Mouse (Mus musculus) heart, embryonic 16.5 days (tissue): ENCODE results near the gene Cnga1. TPM values are rescaled to one million over a fixed set of nuclear protein-coding genes. Genes with fewer than 3 reads are reported as not detected.
"Not testable (repeated sequence)": the region's sequence is repeated elsewhere in the genome, so short reads cannot be mapped to it uniquely, and the experiment has no call there.

Experiments used
- ATAC-seq: fragments of 200-750 bp; cut with Nextera tagmentation; replicated peaks from 2 replicates; pipeline ENCODE4 v1.8.0; 2017; ENCODE audit warnings: moderate number of reproducible peaks; ENCODE audit not compliant: insufficient read depth, low FRiP score; ENCODE audit errors: extremely low read depth
- H3K27ac ChIP-seq: fragments of 300-500 bp; sonication (generic); 2 replicates; pipeline ENCODE4 v1.5.1; 2014; ENCODE audit warnings: mild to moderate bottlenecking, low read length, control low read depth, moderate library complexity
- H3K27me3 ChIP-seq: fragments of 300-500 bp; sonication (generic); 2 replicates; pipeline ENCODE4 v1.6.1; 2014; ENCODE audit warnings: low read length, mixed read lengths; ENCODE audit not compliant: control insufficient read depth, insufficient read depth
- H3K36me3 ChIP-seq: fragments of 300-500 bp; sonication (generic); 2 replicates; pipeline ENCODE4 v1.6.1; 2014; ENCODE audit not compliant: control insufficient read depth, insufficient read depth
- H3K4me1 ChIP-seq: fragments of 300-500 bp; sonication (generic); 2 replicates; pipeline ENCODE4 v1.6.1; 2014; ENCODE audit warnings: low read length, mixed read lengths; ENCODE audit not compliant: control insufficient read depth, insufficient read depth
- H3K4me2 ChIP-seq: fragments of 300-500 bp; sonication (generic); 2 replicates; pipeline ENCODE4 v1.6.1; 2014; ENCODE audit warnings: low read depth, mild to moderate bottlenecking, control low read depth, low read length
- H3K4me3 ChIP-seq: fragments of 300-500 bp; sonication (generic); 2 replicates; pipeline ENCODE4 v1.5.1; 2014; ENCODE audit warnings: mild to moderate bottlenecking, control low read depth, low read length
- H3K9ac ChIP-seq: fragments of 300-500 bp; sonication (generic); 2 replicates; pipeline ENCODE4 v1.6.1; 2014; ENCODE audit warnings: low read length, control low read depth
- H3K9me3 ChIP-seq: fragments of 300-500 bp; sonication (generic); replicated peaks from 2 replicates; pipeline ENCODE4 v1.6.1; 2016; ENCODE audit warnings: low read length; ENCODE audit not compliant: control insufficient read depth
- WGBS: fragments of 180-500 bp; shearing (Covaris S2); extraction: QIAGEN DNeasy Blood & Tissue Kit; methylation state at CpG from one replicate; pipeline ENCODE4 v1.1.7; 2014; 5-methylcytosine and 5-hydroxymethylcytosine counted together
- polyA plus RNA-seq: library from polyadenylated mRNA; unstranded; fragments of >200 nt; fragmentation: Nextera tagmentation; extraction: Ambion mirVana; gene quantifications from 2 replicates; pipeline ENCODE4 v1.2.1, GENCODE M21; 2015

Cnga1 gene
- polyA plus RNA-seq, 1 experiment from 2014 or later = not detected

DNA sequence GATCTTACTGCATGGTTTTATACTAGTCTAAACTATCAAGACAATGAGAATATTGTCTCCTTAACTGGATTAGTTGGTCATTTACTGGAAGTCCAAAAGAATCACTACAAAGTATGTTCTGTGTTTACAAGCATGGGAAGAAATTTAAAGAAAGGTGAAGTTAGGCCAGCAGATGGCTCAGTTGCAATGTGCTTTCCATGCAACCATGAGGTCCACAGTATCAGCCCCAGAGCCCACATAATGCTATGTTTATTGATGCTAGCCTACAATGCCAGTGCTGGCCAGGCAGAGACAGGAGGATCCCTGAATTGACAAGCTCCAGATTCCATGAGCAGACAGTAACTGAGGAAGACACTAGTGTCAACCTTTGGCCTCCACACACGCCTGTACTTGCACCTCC lies 23.1 kb downstream of the Cnga1 start:
- H3K4me3 ChIP-seq = no peak overlapping the region
- H3K36me3 ChIP-seq = no peaks in the 10 kb centered on the region
- no peaks in the 10 kb centered on the region for H3K9me3 ChIP-seq
- no peak for ATAC-seq
- H3K4me2 ChIP-seq = no peak overlapping the region
- no peaks in the 10 kb centered on the region for H3K27me3 ChIP-seq
- no peak overlapping the region for H3K27ac ChIP-seq
- 94% methylated on average over 1 of the region's 1 CpGs for WGBS
- H3K4me1 ChIP-seq = no peaks in the 10 kb centered on the region
- no peak overlapping the region for H3K9ac ChIP-seq

GRCm38 (mm10) chr5:72617413-72617812 lies 26.7 kb downstream of the Cnga1 start:
- ATAC-seq = no peak
- H3K27me3 ChIP-seq = no peaks in the 10 kb centered on the region
- no peak overlapping the region for H3K4me3 ChIP-seq
- no peak overlapping the region for H3K4me2 ChIP-seq
- H3K4me1 ChIP-seq = no peaks in the 10 kb centered on the region
- H3K9me3 ChIP-seq = no peaks in the 10 kb centered on the region
- H3K27ac ChIP-seq = no peak overlapping the region
- H3K9ac ChIP-seq = no peak overlapping the region
- no peaks in the 10 kb centered on the region for H3K36me3 ChIP-seq
- WGBS = 68% methylated on average over 4 of the region's 4 CpGs

GRCm38 (mm10) chr5:72603138-72603537 lies 40.9 kb downstream of the Cnga1 start:
- no peak overlapping the region for H3K4me2 ChIP-seq
- no peak overlapping the region for H3K27ac ChIP-seq
- H3K9me3 ChIP-seq = no peaks in the 10 kb centered on the region
- 84% methylated on average over 4 of the region's 4 CpGs for WGBS
- H3K9ac ChIP-seq = no peak overlapping the region
- no peaks in the 10 kb centered on the region for H3K27me3 ChIP-seq
- no peak for ATAC-seq
- H3K4me1 ChIP-seq = 0 out of 2 replicates have a peak, but pooled peaks cover 3% of the 10 kb centered on the region
- no peak overlapping the region for H3K4me3 ChIP-seq
- H3K36me3 ChIP-seq = no peaks in the 10 kb centered on the region

DNA sequence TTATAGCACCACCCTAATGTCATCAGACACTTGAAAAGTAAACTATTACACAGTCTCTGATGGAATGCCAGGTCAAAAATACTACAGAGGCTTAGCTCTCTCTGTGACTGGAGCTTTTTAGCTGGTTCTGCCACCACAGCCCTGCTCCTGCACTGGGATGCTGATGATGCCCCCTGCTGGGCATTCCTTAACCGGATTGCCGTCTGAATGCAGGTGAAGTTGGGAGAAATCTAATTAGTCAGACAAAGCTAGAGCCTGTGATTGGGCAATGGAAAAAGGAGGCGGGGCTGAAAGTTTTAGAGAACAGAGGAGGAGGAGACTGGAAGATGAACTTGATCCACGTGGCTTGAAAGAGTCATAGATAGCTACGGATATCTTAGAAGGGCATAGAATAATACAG lies 43.1 kb downstream of the Cnga1 start:
- H3K4me1 ChIP-seq = no peaks in the 10 kb centered on the region

GRCm38 (mm10) chr5:72587192-72587681 lies 56.8 kb downstream of the Cnga1 start, which contains the start of gene Gm5868:
Gene Gm5868, minus strand, starts transcription at chr5:72587551.
- peak within 1 kb of the TSS; percentile 76 for H3K4me2 ChIP-seq
- WGBS = 2% methylated on average over 38 of the region's 38 CpGs
- no peak within 1 kb of the TSS for H3K27ac ChIP-seq
- no peaks in the 10 kb centered on the region for H3K4me1 ChIP-seq
- no peak within 1 kb of the TSS for H3K9ac ChIP-seq
- H3K27me3 ChIP-seq = peaks cover 14% of the 10 kb centered on the region
- no peaks in the 10 kb centered on the region for H3K36me3 ChIP-seq
- no peaks in the 10 kb centered on the region for H3K9me3 ChIP-seq
- no peak; the same call in 1 of the 2 replicates for ATAC-seq
- peak within 1 kb of the TSS; percentile 50 for H3K4me3 ChIP-seq

More for the DNA sequence above, 43.1 kb downstream of the Cnga1 start:
- Histone ChIP-seq H3K4me2 (no peak overlapping the region), H3K9me3 (no peaks in the 10 kb centered on the region), H3K27ac (no peak overlapping the region), H3K4me3 (no peak overlapping the region), H3K9ac (no peak overlapping the region), H3K36me3 (no peaks in the 10 kb centered on the region), H3K27me3 (no peaks in the 10 kb centered on the region)
- ATAC-seq = peak; percentile 41; the same call in 1 of the 2 replicates
- WGBS = 11% methylated on average over 5 of the region's 5 CpGs

DNA sequence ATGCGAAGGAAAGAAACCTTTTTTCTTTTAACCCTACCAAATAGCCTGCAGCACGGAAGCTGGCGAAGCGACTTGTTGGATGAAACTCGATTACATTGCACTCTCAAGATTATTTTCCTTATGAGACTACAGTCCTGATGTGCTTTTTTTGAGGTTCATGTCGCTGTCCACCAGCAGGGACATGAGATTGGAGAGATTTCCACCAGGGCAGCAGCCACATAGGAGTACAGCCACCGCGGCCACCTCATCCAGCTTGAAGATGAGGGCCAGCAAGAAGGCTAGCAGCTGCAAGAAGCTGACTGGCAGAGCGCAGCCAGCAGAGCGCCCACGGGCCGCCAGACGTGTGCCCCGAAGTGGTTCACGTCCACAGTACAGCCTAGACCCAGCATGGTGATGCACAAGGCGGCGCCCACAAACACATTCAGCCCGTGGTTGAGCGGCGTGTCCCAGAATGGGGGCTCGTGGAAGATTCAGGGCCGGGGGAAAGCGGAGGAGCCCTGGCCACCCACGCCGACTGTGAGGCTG lies 57.3 kb downstream of the Cnga1 start:
- 34% methylated on average over 25 of the region's 25 CpGs for WGBS
- not testable (repeated sequence) for H3K9me3 ChIP-seq, H3K4me1 ChIP-seq, H3K36me3 ChIP-seq, H3K9ac ChIP-seq, ATAC-seq, H3K27ac ChIP-seq
- peak overlapping the region; percentile 50 for H3K4me3 ChIP-seq
- peaks cover 14% of the 10 kb centered on the region for H3K27me3 ChIP-seq
- H3K4me2 ChIP-seq = peak overlapping the region; percentile 76

DNA sequence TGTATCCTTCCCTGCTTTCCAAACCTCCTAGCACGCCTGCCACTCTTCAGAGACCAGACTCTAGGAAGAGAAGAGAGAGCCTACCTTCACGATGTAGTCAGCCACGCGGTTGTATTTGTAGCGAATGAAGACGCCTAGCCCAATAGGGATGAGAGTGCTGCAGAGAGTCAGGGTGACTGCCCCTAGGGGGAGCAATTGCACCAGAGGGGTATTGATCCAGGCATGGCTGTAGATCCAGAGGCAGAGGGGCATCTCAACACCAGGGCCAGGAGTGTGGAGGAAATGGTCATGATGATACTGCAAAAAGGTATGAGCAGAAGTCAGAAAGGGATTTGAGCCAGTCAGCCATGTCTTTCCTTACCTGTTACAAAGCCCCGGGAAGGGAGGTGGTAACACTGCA lies 58.0 kb downstream of the Cnga1 start:
- H3K9ac ChIP-seq, H3K9me3 ChIP-seq, H3K4me2 ChIP-seq, H3K36me3 ChIP-seq, H3K4me1 ChIP-seq, H3K4me3 ChIP-seq, H3K27ac ChIP-seq, ATAC-seq: not testable (repeated sequence)
- peaks cover 14% of the 10 kb centered on the region for H3K27me3 ChIP-seq
- 41% methylated on average over 7 of the region's 7 CpGs for WGBS

GRCm38 (mm10) chr5:72580970-72581332 lies 63.1 kb downstream of the Cnga1 start, which contains the start of gene Zar1:
Gene Zar1, minus strand, starts transcription at chr5:72581254.
- 14% methylated on average over 18 of the region's 21 CpGs for WGBS
- peak within 1 kb of the TSS; percentile 57 for H3K4me3 ChIP-seq
- not testable (repeated sequence) for ATAC-seq, H3K27ac ChIP-seq, H3K27me3 ChIP-seq, H3K4me1 ChIP-seq, H3K9me3 ChIP-seq, H3K36me3 ChIP-seq
- peak within 1 kb of the TSS; percentile 82 for H3K4me2 ChIP-seq
- H3K9ac ChIP-seq = peak within 1 kb of the TSS; percentile 47

DNA sequence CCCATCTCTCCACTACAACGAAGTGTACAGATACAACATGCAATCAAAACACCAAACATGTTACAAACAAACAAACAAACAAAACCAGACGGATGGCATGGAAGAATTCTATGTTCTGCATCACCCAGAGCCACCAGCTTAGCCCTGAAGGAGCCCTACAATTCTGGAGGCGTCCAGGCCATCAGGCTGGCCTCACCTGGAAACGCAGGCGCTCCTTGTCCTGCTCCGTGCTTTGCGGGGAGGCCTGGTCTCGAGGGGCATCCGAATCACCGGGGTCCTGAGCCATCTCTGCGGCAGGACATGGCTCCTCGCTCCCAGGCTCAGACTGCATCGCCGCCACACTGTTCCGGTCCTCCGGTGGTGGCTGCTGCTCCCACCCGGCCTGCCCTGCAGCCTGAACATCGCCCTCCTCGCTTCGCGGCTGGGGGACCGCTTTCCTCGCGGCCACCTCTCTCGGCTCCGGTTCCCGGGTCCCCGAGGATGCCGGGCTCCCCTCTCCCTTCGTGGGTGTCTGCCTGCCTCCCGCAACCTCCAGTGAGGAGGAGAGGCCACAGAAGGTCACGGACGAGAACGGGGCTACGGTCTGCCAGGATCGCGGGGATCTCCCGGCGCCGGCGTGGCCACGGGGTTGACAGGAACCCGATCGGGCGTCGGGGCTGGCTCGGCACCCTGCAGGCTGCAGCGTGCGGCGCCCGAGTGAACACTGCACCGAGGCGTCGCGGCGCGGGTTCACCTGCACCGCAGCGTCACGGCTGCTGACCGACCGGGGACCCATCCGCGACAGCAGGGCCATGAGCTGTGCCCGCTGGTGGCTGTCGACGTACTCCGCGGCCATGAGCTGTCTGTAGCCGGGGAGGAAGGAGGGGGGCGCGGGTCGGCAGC lies 63.7 kb downstream of the Cnga1 start:
- Histone ChIP-seq H3K9ac (peak overlapping the region; percentile 47), H3K4me2 (peak overlapping the region; percentile 82), H3K4me3 (peak overlapping the region; percentile 57)
- H3K9me3 ChIP-seq, H3K27me3 ChIP-seq, H3K27ac ChIP-seq, H3K4me1 ChIP-seq, H3K36me3 ChIP-seq: not testable (repeated sequence)
- WGBS = 5% methylated on average over 59 of the region's 73 CpGs
- ATAC-seq = peak; percentile 52; the same call in 1 of the 2 replicates
